Mouse (Mus musculus) spleen, adult 2 months (tissue): ENCODE measurements around the gene Olfr1382.

Experiments used
- CTCF ChIP-seq: fragments of 200-500 bp; IDR thresholded peaks from 2 replicates; pipeline ENCODE4 v1.5.1; 2011; ENCODE audit warnings: mild to moderate bottlenecking, inconsistent platforms; ENCODE audit not compliant: insufficient read depth, insufficient read length, insufficient replicate concordance; ENCODE audit errors: extremely low read depth
- POLR2A ChIP-seq: fragments of 200-500 bp; IDR thresholded peaks from 2 replicates; pipeline ENCODE4 v1.6.1; 2011; ENCODE audit warnings: low read depth, low read length, inconsistent platforms

DNA sequence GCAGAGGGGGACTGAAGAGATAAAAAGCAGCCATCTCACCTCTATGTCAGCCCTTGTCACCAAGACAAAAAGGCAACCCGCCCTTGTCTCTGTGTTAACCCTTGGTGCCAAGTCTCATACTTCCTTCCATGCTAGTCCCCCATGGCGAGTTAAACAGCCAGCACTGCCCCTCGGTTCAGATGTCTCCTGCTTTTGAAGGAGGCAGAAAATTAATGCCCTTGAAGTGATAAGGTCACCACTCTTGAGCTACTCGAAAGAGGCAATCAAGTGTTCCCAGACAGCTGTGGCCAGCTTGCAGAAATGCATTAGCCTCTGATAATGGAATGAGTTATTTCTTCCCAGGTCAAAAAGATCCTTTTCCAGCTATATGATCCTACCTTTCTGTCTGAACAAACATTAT is 42.1 kb upstream of the Olfr1382 start:
- TF ChIP-seq CTCF: no peak
- no peak for TF ChIP-seq POLR2A
